In genomic region chr12:21229076-21229918, GRCm38 (mm10) we compare ENCODE assay signal across 8 mouse cellular contexts. TPM values are rescaled to one million over a fixed set of nuclear protein-coding genes. Genes with fewer than 3 reads are reported as not detected.
DNase-seq lines count a peak whose midpoint lies in the region; ATAC-seq lines count a peak whose summit lies in the region.
"Had no signal": no experiment of that assay in that cellular context is flagged by ENCODE, and none has a peak within 500 bp of the region (broad histone marks: within the 10 kb centered on the region; RNA-seq: fewer than 3 reads in every experiment).

No protein-coding gene starts in this region.

- 63% methylated on average over 17 of the region's 17 CpGs for WGBS in neural tube, embryonic 13.5 days
- 42% methylated on average over 17 of the region's 17 CpGs for WGBS in liver, embryonic 15.5 days (ENCODE audit: insufficient replicate concordance)
- 59% methylated on average over 17 of the region's 17 CpGs for WGBS in neural tube, embryonic 15.5 days
- WGBS in heart, embryonic 10.5 days: 68% methylated on average over 17 of the region's 17 CpGs

- no peak overlapping the region for H3K4me3 ChIP-seq in neural tube, embryonic 13.5 days
- H3K4me3 ChIP-seq in liver, embryonic 15.5 days (replicated peaks): no peak overlapping the region
- no peak overlapping the region for H3K4me3 ChIP-seq in neural tube, embryonic 15.5 days (replicated peaks)
- H3K4me3 ChIP-seq in heart, embryonic 10.5 days: no peak overlapping the region

- H3K9ac ChIP-seq in neural tube, embryonic 13.5 days: no peak overlapping the region
- no peak overlapping the region for H3K9ac ChIP-seq in liver, embryonic 15.5 days
- no peak overlapping the region for H3K9ac ChIP-seq in neural tube, embryonic 15.5 days (replicated peaks)

- no peak overlapping the region for H3K4me2 ChIP-seq in neural tube, embryonic 13.5 days
- peak overlapping the region; percentile 33 for H3K4me2 ChIP-seq in liver, embryonic 15.5 days
- no peak overlapping the region for H3K4me2 ChIP-seq in neural tube, embryonic 15.5 days

- ATAC-seq in neural tube, embryonic 13.5 days (ENCODE audit: low read depth): peak; percentile 40; the same call in 1 of the 2 replicates
- peak; percentile 75 for ATAC-seq in erythroid progenitor cell, adult 5-6 weeks (replicated peaks; ENCODE audit: low FRiP score, poor library complexity, severe bottlenecking)
- peak; percentile 74 for ATAC-seq in liver, embryonic 15.5 days (ENCODE audit: insufficient read depth)
- 0 out of 2 replicates have a peak, but pooled peaks have one; percentile 12 for ATAC-seq in neural tube, embryonic 15.5 days (ENCODE audit: low FRiP score)

- no peaks in the 10 kb centered on the region for H3K9me3 ChIP-seq in neural tube, embryonic 13.5 days
- no peaks in the 10 kb centered on the region for H3K9me3 ChIP-seq in liver, embryonic 15.5 days (replicated peaks)
- H3K9me3 ChIP-seq in neural tube, embryonic 15.5 days (replicated peaks): no peaks in the 10 kb centered on the region
- H3K9me3 ChIP-seq in heart, embryonic 10.5 days: no peaks in the 10 kb centered on the region

- no peak for DNase-seq in neural tube, embryonic 10.5 days (ENCODE audit: extremely low spot score, low spot score)
- no peak for DNase-seq in heart, embryonic 10.5 days (ENCODE audit: low spot score)
- DNase-seq in natural killer cell, adult 2 months (ENCODE audit: low spot score in 2 of 2): no peak
- DNase-seq: thymus, postnatal 25 days had no signal

- peak overlapping the region; percentile 54; the same call in 1 of the 2 replicates for H3K27ac ChIP-seq in neural tube, embryonic 13.5 days (replicated peaks)
- H3K27ac ChIP-seq in liver, embryonic 15.5 days (replicated peaks): 0 out of 2 replicates have a peak overlapping the region, but pooled peaks have one; percentile 41
- peak overlapping the region; percentile 48; the same call in 1 of the 2 replicates for H3K27ac ChIP-seq in neural tube, embryonic 15.5 days (replicated peaks)
- H3K27ac ChIP-seq in heart, embryonic 10.5 days: no peak overlapping the region

- H3K4me1 ChIP-seq in neural tube, embryonic 13.5 days (replicated peaks): peaks cover 17% of the 10 kb centered on the region
- peaks cover 41% of the 10 kb centered on the region for H3K4me1 ChIP-seq in liver, embryonic 15.5 days (replicated peaks)
- H3K4me1 ChIP-seq in neural tube, embryonic 15.5 days: peaks cover 19% of the 10 kb centered on the region
- H3K4me1 ChIP-seq in heart, embryonic 10.5 days: peaks cover 21% of the 10 kb centered on the region

- H3K27me3 ChIP-seq in neural tube, embryonic 13.5 days: no peaks in the 10 kb centered on the region
- no peaks in the 10 kb centered on the region for H3K27me3 ChIP-seq in liver, embryonic 15.5 days
- no peaks in the 10 kb centered on the region for H3K27me3 ChIP-seq in neural tube, embryonic 15.5 days (replicated peaks)
- no peaks in the 10 kb centered on the region for H3K27me3 ChIP-seq in heart, embryonic 10.5 days (ENCODE audit: insufficient read depth, poor library complexity, severe bottlenecking)

- peaks cover 61% of the 10 kb centered on the region for H3K36me3 ChIP-seq in neural tube, embryonic 13.5 days
- no peaks in the 10 kb centered on the region for H3K36me3 ChIP-seq in liver, embryonic 15.5 days (replicated peaks)
- peaks cover 35% of the 10 kb centered on the region for H3K36me3 ChIP-seq in neural tube, embryonic 15.5 days
- H3K36me3 ChIP-seq in heart, embryonic 10.5 days: peaks cover 43% of the 10 kb centered on the region

RNA-seq across cellular contexts. Expression of gene Cpsf3, which starts 55.9 kb away (rescaled TPM):
- 91.5 and 102 TPM in 2 replicates for polyA plus RNA-seq in neural tube, embryonic 13.5 days (2015; fragmentation: Nextera tagmentation; extraction: Ambion mirVana)
- 13.7 and 68.3 TPM in 2 replicates for total RNA-seq in erythroid progenitor cell, adult 5-6 weeks (2015; ENCODE audit: low replicate concordance)
- 15.6 and 17.2 TPM in 2 replicates for total RNA-seq in erythroid progenitor cell, adult 5-6 weeks (2017; ENCODE audit: low replicate concordance)
- polyA plus RNA-seq in liver, embryonic 15.5 days (2015; fragmentation: Nextera tagmentation; extraction: Ambion mirVana): 39.7 and 40.5 TPM in 2 replicates
- 78.0 and 89.4 TPM in 2 replicates for polyA plus RNA-seq in neural tube, embryonic 15.5 days (2015; fragmentation: Nextera tagmentation; extraction: Ambion mirVana)
- polyA plus RNA-seq in heart, embryonic 10.5 days (2016; fragmentation: Nextera tagmentation; extraction: Ambion mirVana): 91.9 and 106 TPM in 2 replicates

RNA-seq across cellular contexts. Expression of gene Itgb1bp1, which starts 56.8 kb away (rescaled TPM):
- 38.9 and 42.5 TPM in 2 replicates for polyA plus RNA-seq in neural tube, embryonic 13.5 days (2015; fragmentation: Nextera tagmentation; extraction: Ambion mirVana)
- total RNA-seq in erythroid progenitor cell, adult 5-6 weeks (2015; ENCODE audit: low replicate concordance): 14.4 and 15.1 TPM in 2 replicates
- total RNA-seq in erythroid progenitor cell, adult 5-6 weeks (2017; ENCODE audit: low replicate concordance): 11.8 and 15.7 TPM in 2 replicates
- 19.6 and 20.3 TPM in 2 replicates for polyA plus RNA-seq in liver, embryonic 15.5 days (2015; fragmentation: Nextera tagmentation; extraction: Ambion mirVana)
- 34.7 and 36.8 TPM in 2 replicates for polyA plus RNA-seq in neural tube, embryonic 15.5 days (2015; fragmentation: Nextera tagmentation; extraction: Ambion mirVana)
- 39.5 and 40.8 TPM in 2 replicates for polyA plus RNA-seq in heart, embryonic 10.5 days (2016; fragmentation: Nextera tagmentation; extraction: Ambion mirVana)

Comparison
In these comparisons a context has a peak if more than half of its experiments do, and no peak if none do; other contexts are left out.
1. ATAC-seq: peak in every context shown above with its lines; median percentile 75 in erythroid progenitor cell, adult 5-6 weeks; 74 in liver, embryonic 15.5 days; 40 in neural tube, embryonic 13.5 days; 12 in neural tube, embryonic 15.5 days.